Mouse (Mus musculus): ENCODE data around the gene Psma1.

GRCm38 (mm10) chr7:114233980-114234379, 41.9 kb downstream of the Psma1 start:
- no peak for TF ChIP-seq POLR2A (IDR thresholded peaks at IDR 0.05; ENCODE audit: borderline replicate concordance, extremely low read depth, insufficient read depth, insufficient read length, poor library complexity, severe bottlenecking)
- TF ChIP-seq CTCF (IDR thresholded peaks at IDR 0.05; ENCODE audit: borderline replicate concordance, extremely low read depth, insufficient read depth, insufficient read length): no peak
